Mouse (Mus musculus) spleen, adult 2 months (tissue): ENCODE measurements at regions not wholly inside any gene's neighbourhood (a gene's known extent, or its start where the extent isn't known, plus 50 kb on each side); places are given as distances from the start of the nearest gene placed in this dataset.
"Not testable (repeated sequence)": the region's sequence is repeated elsewhere in the genome, so short reads cannot be mapped to it uniquely, and the experiment has no call there.

ENCODE experiments used
- DNase-seq, 2 experiments: peaks; one replicate each; pipeline versions ENCODE4 v3.0.0 to v3.0.0-alpha.2; 2012 to 2021; ENCODE audit warnings: low spot score in 2 of 2, low read depth in 1 of 2
- H3K27ac ChIP-seq: fragments of 200-500 bp; 2 replicates; pipeline ENCODE4 v1.5.1; 2012; ENCODE audit warnings: low read length, inconsistent platforms; ENCODE audit not compliant: insufficient read depth
- H3K27me3 ChIP-seq: fragments of 200-500 bp; 2 replicates; pipeline ENCODE4 v1.6.1; 2012; ENCODE audit warnings: mild to moderate bottlenecking, moderate library complexity, low read length, inconsistent platforms; ENCODE audit not compliant: control insufficient read depth, insufficient read depth
- H3K36me3 ChIP-seq: fragments of 200-500 bp; 2 replicates; pipeline ENCODE4 v1.6.1; 2012; ENCODE audit warnings: mild to moderate bottlenecking, low read length, inconsistent platforms; ENCODE audit not compliant: control insufficient read depth, insufficient read depth
- H3K4me1 ChIP-seq: fragments of 200-500 bp; 2 replicates; pipeline ENCODE4 v1.6.1; 2011; ENCODE audit warnings: inconsistent platforms; ENCODE audit not compliant: control insufficient read depth, insufficient read depth, insufficient read length
- H3K4me3 ChIP-seq: fragments of 200-500 bp; 2 replicates; pipeline ENCODE4 v1.5.1; 2011; ENCODE audit warnings: mild to moderate bottlenecking, inconsistent platforms; ENCODE audit not compliant: insufficient read depth, insufficient read length; ENCODE audit errors: extremely low read depth
- CTCF ChIP-seq: fragments of 200-500 bp; IDR thresholded peaks from 2 replicates; pipeline ENCODE4 v1.5.1; 2011; ENCODE audit warnings: mild to moderate bottlenecking, inconsistent platforms; ENCODE audit not compliant: insufficient read depth, insufficient read length, insufficient replicate concordance; ENCODE audit errors: extremely low read depth
- POLR2A ChIP-seq: fragments of 200-500 bp; IDR thresholded peaks from 2 replicates; pipeline ENCODE4 v1.6.1; 2011; ENCODE audit warnings: low read depth, low read length, inconsistent platforms
- WGBS: fragments of 180-500 bp; shearing (Covaris S2); methylation state at CpG from one replicate; pipeline ENCODE4 v1.1.7; 2018; 5-methylcytosine and 5-hydroxymethylcytosine counted together

- H3K36me3 ChIP-seq, DNase-seq, H3K27ac ChIP-seq, H3K4me1 ChIP-seq, H3K4me3 ChIP-seq, H3K27me3 ChIP-seq: not testable (repeated sequence)
- WGBS = 85% methylated on average over 3 of the region's 3 CpGs
These were observed 91.7 kb upstream of the Slc22a30 start for GRCm38 (mm10) chr19:8496561-8496960.

DNA sequence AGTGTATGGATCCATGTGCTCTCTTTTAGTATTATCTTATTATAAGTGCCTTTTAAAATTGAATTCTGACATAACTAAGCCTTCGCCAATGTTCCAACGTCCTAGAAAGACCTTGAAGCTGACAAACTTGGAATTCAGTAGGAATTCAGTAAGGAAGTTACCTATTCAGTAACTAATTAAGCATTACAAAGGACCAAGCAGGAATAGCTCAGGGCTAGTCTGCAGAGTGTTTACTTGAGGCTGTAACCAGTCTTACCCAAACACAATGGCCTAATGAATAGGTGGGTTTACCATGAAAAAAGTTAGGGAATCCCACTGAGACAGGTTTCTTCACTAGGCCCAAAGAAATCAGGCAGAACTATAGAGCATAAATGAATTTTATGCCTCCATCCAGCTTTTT, 92.6 kb upstream of the Slc22a30 start:
- not testable (repeated sequence) for H3K4me3 ChIP-seq, DNase-seq, H3K4me1 ChIP-seq, H3K27me3 ChIP-seq, H3K36me3 ChIP-seq, H3K27ac ChIP-seq
- 93% methylated on average over 2 of the region's 2 CpGs for WGBS

- peak overlapping the region; percentile 31; the same call in 1 of the 2 replicates for H3K4me3 ChIP-seq
- not testable (repeated sequence) for H3K4me1 ChIP-seq, H3K36me3 ChIP-seq, H3K27me3 ChIP-seq
- peak overlapping the region; percentile 55; the same call in 1 of the 2 replicates for H3K27ac ChIP-seq
- 57% methylated on average over 6 of the region's 6 CpGs for WGBS
- DNase-seq = peak in 1 of 2 experiments; percentile 1
These were observed 73.3 kb upstream of the Slc22a8 start for GRCm38 (mm10) chr19:8517721-8518120.

DNA sequence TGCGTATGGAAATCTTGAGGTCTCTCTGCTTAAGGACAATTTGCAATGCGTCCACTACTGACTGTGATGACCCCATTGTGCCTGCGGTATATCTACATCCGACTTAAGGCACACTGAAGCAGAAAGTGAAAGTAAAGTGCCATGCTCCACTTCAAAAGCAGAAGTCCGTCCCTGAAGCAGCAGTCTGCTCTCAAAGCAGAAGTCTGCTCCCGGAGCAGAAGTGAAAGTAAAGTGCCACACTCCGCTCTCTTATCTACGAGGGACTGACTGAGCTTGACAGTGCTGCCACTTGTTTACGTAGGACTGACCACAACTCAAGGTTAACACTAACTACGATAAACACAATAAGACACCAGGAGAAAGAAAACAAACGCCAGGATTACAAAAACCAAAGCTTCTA, 72.8 kb upstream of the Slc22a8 start:
- Histone ChIP-seq H3K4me3 (peak overlapping the region; percentile 31), H3K4me1 (no peaks in the 10 kb centered on the region; the same call in 1 of the 2 replicates), H3K27me3 (no peaks in the 10 kb centered on the region), H3K27ac (peak overlapping the region; percentile 55; the same call in 1 of the 2 replicates), H3K36me3 (no peaks in the 10 kb centered on the region)
- WGBS = under 1% methylated on average over 11 of the region's 11 CpGs
- no peak; the same call in 1 of the 2 replicates for TF ChIP-seq POLR2A
- TF ChIP-seq CTCF = no peak
- peak; percentile 63 to 89 for DNase-seq

GRCm38 (mm10) chr19:8518933-8519332, 72.1 kb upstream of the Slc22a8 start:
- H3K27ac ChIP-seq = peak overlapping the region; percentile 47; the same call in 1 of the 2 replicates
- WGBS = 38% methylated on average over 7 of the region's 7 CpGs
- H3K4me3 ChIP-seq = peak overlapping the region; percentile 12
- not testable (repeated sequence) for H3K4me1 ChIP-seq, H3K27me3 ChIP-seq, H3K36me3 ChIP-seq
- peak in 1 of 2 experiments; percentile 8 for DNase-seq

DNA sequence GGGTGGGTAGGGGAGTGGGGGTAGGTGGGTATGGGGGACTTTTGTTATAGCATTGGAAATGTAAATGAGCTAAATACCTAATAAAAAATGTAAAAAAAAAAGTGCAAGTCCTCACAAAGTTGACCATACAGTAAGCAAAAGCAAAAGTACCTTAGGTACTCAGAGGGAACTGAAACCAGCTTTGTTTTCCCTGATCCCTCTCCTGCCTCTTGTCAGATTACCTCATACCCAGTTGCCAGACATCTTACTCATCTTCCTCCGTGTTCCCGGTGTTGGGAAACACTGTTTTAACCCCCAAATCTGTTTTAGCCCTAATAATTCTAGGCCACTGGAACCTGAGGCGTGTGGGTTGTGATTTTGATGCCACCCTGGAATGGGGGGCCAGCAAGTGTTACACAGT, 56.5 kb upstream of the Slc22a8 start:
- TF ChIP-seq CTCF (no peak), POLR2A (no peak)
- 64% methylated on average over 3 of the region's 3 CpGs for WGBS
- H3K27ac ChIP-seq = no peak overlapping the region

GRCm38 (mm10) chr19:8536085-8536484, 55.0 kb upstream of the Slc22a8 start:
- Histone ChIP-seq H3K27ac (no peak overlapping the region), H3K4me3 (no peak overlapping the region), H3K4me1 (no peaks in the 10 kb centered on the region), H3K36me3 (no peaks in the 10 kb centered on the region), H3K27me3 (no peaks in the 10 kb centered on the region)
- 69% methylated on average over 2 of the region's 2 CpGs for WGBS
- TF ChIP-seq CTCF (no peak), POLR2A (no peak)
- no peak for DNase-seq

More for the DNA sequence above, 56.5 kb upstream of the Slc22a8 start:
- Histone ChIP-seq H3K4me3 (no peak overlapping the region), H3K4me1 (no peaks in the 10 kb centered on the region), H3K27me3 (no peaks in the 10 kb centered on the region), H3K36me3 (no peaks in the 10 kb centered on the region)
- no peak for DNase-seq
